Mouse (Mus musculus) liver, embryonic 16.5 days (tissue): ENCODE results near the gene Kcnj6. TPM values are rescaled to one million over a fixed set of nuclear protein-coding genes. Genes with fewer than 3 reads are reported as not detected.

Experiments used
- ATAC-seq: fragments of 200-750 bp; cut with Nextera tagmentation; 2 replicates; pipeline ENCODE4 v1.8.0; 2017; ENCODE audit warnings: low read depth, mild to moderate bottlenecking, moderate number of reproducible peaks, moderate library complexity
- H3K27ac ChIP-seq: fragments of 300-500 bp; sonication (generic); 2 replicates; pipeline ENCODE4 v1.5.1; 2014; ENCODE audit warnings: mild to moderate bottlenecking, low read length
- H3K27me3 ChIP-seq: fragments of 300-500 bp; sonication (generic); 2 replicates; pipeline ENCODE4 v1.6.1; 2014; ENCODE audit warnings: low read depth, low read length, mixed read lengths; ENCODE audit not compliant: control insufficient read depth, insufficient read depth
- H3K36me3 ChIP-seq: fragments of 300-500 bp; sonication (generic); 2 replicates; pipeline ENCODE4 v1.6.1; 2014; ENCODE audit warnings: mild to moderate bottlenecking; ENCODE audit not compliant: control insufficient read depth, insufficient read depth
- H3K4me1 ChIP-seq: fragments of 300-500 bp; sonication (generic); 2 replicates; pipeline ENCODE4 v1.6.1; 2014; ENCODE audit warnings: low read depth, low read length, mixed read lengths; ENCODE audit not compliant: control insufficient read depth
- H3K4me2 ChIP-seq: fragments of 300-500 bp; sonication (generic); 2 replicates; pipeline ENCODE4 v1.6.1; 2014; ENCODE audit warnings: low read depth, low read length, mixed read lengths
- H3K4me3 ChIP-seq: fragments of 300-500 bp; sonication (generic); 2 replicates; pipeline ENCODE4 v1.5.1; 2014; ENCODE audit warnings: low read depth, mild to moderate bottlenecking, low read length
- H3K9ac ChIP-seq: fragments of 300-500 bp; sonication (generic); 2 replicates; pipeline ENCODE4 v1.6.1; 2014; ENCODE audit warnings: low read depth, low read length
- H3K9me3 ChIP-seq: fragments of 300-500 bp; sonication (generic); replicated peaks from 2 replicates; pipeline ENCODE4 v1.6.1; 2016; ENCODE audit warnings: low read length; ENCODE audit not compliant: control insufficient read depth
- WGBS: fragments of 180-500 bp; shearing (Covaris S2); extraction: QIAGEN DNeasy Blood & Tissue Kit; methylation state at CpG from one replicate; pipeline ENCODE4 v1.1.7; 2014; ENCODE audit not compliant: insufficient replicate concordance; 5-methylcytosine and 5-hydroxymethylcytosine counted together
- polyA plus RNA-seq: library from polyadenylated mRNA; unstranded; fragments of >200 nt; fragmentation: Nextera tagmentation; extraction: Ambion mirVana; gene quantifications from 2 replicates; pipeline ENCODE4 v1.2.1, GENCODE M21; 2015

Gene Kcnj6
- polyA plus RNA-seq, 1 experiment from 2014 or later = not detected

DNA sequence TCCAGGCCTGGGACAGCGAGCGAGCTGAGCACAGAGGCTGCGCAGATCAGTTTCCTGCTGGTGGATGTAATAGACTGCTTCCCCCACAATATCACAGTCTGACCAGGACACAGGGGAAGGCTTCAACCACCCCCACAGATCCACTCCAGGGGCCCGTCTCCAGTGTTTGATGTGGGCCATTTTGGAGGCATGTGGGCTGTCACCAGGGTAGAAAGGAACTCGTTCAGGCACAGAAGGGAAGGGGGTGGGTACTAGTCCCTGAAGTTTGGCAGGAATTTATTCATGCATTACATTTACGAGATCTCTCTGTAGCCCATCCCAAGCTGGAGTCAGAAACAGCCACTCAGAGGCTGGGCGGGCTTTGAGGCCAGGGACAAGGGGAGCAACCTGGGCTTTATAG, 115.4 kb downstream of the Kcnj6 start:
- WGBS = 53% methylated on average over 7 of the region's 7 CpGs
- H3K9me3 ChIP-seq = no peaks in the 10 kb centered on the region
- no peaks in the 10 kb centered on the region for H3K4me1 ChIP-seq
- no peak overlapping the region for H3K4me3 ChIP-seq
- no peak overlapping the region for H3K4me2 ChIP-seq
- no peak overlapping the region for H3K9ac ChIP-seq
- H3K27me3 ChIP-seq = no peaks in the 10 kb centered on the region
- no peak for ATAC-seq
- H3K27ac ChIP-seq = no peak overlapping the region
- no peaks in the 10 kb centered on the region for H3K36me3 ChIP-seq

DNA sequence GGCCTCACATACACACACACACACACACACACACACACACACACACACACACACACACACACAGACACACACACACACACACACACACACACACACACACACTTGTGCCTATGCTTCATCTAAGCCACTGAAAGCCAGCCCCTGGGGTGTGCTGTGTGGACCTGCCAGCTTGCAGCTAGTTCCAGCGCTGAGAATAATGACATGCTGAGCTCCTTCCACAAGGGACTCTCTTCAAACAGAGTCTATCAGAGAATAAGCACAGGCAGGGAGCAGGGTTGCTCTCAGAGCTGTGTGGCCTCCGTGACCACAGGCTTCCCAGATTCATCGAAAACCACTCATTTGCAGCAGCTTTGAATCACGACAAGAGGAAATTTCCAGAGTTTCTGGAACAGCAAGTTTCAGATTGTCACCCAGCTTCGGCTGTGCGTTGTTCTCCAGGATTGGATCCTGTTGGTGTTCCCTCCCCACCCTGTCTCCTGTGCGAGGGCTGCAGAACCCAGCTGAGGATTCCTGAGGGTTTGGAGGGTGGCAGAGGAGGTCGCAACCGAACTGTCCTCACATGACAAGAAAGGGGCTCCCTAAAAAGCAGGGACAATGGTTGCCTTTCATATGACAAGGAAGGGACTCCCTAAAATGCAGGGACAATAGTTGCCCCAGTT, 124.8 kb downstream of the Kcnj6 start:
- WGBS = 38% methylated on average over 9 of the region's 9 CpGs
- no peaks in the 10 kb centered on the region for H3K27me3 ChIP-seq
- no peaks in the 10 kb centered on the region for H3K4me1 ChIP-seq
- H3K4me3 ChIP-seq = no peak overlapping the region
- H3K9ac ChIP-seq = no peak overlapping the region
- H3K4me2 ChIP-seq = no peak overlapping the region
- H3K27ac ChIP-seq = no peak overlapping the region
- H3K36me3 ChIP-seq = no peaks in the 10 kb centered on the region
- no peak for ATAC-seq
- no peaks in the 10 kb centered on the region for H3K9me3 ChIP-seq

DNA sequence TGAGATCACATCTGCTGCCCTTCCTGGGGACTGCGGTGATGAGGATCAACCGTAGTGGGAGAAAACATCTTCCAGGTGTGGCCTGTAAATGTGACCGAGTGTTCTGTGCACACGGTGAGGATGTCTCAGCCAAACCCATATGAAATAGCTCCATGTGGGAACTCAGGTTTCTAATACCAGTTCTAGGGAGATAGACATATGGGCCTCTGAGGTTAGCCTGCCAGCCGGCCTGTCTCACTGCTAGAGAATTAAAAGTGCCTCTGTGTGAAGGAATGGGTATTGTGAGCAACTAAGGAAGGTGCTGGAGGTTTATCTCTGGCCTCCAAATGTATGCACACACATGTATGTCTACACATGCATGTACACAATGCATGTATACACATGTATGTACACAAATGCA, 129.1 kb downstream of the Kcnj6 start:
- no peaks in the 10 kb centered on the region for H3K9me3 ChIP-seq
- H3K27me3 ChIP-seq = no peaks in the 10 kb centered on the region
- H3K4me2 ChIP-seq = no peak overlapping the region
- no peaks in the 10 kb centered on the region for H3K36me3 ChIP-seq
- ATAC-seq = no peak
- no peaks in the 10 kb centered on the region for H3K4me1 ChIP-seq
- H3K4me3 ChIP-seq = no peak overlapping the region
- 70% methylated on average over 5 of the region's 5 CpGs for WGBS
- H3K9ac ChIP-seq = no peak overlapping the region
- no peak overlapping the region for H3K27ac ChIP-seq

DNA sequence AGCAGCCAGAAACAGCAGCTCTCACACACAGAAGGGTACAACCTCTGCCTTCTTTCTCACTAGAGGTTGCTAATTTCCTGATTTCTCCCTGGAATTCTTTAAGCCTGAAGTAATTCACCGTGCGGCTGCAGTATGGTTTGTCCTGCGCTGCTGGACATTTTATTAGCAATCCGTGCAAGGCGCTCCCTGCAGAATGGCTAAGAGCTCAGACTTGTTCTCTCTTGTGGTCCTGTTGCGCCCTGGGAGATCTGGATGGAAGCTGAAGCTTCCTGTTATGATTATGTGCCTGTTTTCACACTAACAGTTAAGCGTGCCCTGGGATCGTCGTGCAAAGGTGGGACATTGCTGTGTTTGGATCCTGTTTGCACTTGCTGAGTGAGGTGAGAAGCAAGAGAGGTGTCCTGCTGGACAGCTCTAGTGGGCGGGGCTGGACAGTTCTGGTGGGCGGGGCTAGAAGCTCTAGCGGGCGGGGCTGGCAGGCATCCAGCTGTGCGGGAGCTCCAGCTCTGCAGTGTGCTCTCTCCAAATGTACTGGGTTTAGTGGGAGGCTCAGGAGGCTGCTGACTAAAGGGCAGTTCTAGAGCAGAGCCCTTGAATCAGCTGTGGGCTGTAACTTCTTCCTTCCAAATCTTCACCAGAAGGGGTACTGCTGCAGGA, 131.1 kb downstream of the Kcnj6 start:
- 43% methylated on average over 14 of the region's 14 CpGs for WGBS
- Histone ChIP-seq H3K9ac (no peak overlapping the region), H3K4me2 (no peak overlapping the region), H3K9me3 (no peaks in the 10 kb centered on the region), H3K4me3 (no peak overlapping the region), H3K36me3 (no peaks in the 10 kb centered on the region), H3K27ac (no peak overlapping the region), H3K4me1 (no peaks in the 10 kb centered on the region), H3K27me3 (no peaks in the 10 kb centered on the region)
- ATAC-seq = no peak

DNA sequence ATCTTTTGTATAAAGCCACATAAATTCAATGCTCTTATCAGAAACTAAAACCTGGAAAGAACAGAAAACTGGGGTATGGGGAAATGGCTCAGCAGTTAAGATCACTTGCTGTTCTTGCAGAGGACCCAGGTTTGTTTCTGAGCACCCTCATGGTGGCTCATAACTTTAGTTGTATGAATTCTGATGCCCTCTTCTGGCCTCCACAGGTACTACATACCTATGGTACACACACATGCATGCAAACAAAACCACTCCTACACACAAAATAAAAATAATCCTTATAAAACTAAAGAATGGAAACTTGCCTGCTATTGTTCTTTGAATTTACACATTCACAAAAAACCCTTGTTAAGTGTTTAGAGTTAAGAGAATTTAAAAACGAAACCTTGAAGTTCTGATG, 131.7 kb downstream of the Kcnj6 start:
- H3K4me2 ChIP-seq = no peak overlapping the region
- ATAC-seq = no peak
- no peak overlapping the region for H3K9ac ChIP-seq
- H3K4me1 ChIP-seq = no peaks in the 10 kb centered on the region
- no peak overlapping the region for H3K27ac ChIP-seq
- H3K4me3 ChIP-seq = no peak overlapping the region
- WGBS = 52% methylated on average over 1 of the region's 1 CpGs
- no peaks in the 10 kb centered on the region for H3K36me3 ChIP-seq
- no peaks in the 10 kb centered on the region for H3K27me3 ChIP-seq
- no peaks in the 10 kb centered on the region for H3K9me3 ChIP-seq

DNA sequence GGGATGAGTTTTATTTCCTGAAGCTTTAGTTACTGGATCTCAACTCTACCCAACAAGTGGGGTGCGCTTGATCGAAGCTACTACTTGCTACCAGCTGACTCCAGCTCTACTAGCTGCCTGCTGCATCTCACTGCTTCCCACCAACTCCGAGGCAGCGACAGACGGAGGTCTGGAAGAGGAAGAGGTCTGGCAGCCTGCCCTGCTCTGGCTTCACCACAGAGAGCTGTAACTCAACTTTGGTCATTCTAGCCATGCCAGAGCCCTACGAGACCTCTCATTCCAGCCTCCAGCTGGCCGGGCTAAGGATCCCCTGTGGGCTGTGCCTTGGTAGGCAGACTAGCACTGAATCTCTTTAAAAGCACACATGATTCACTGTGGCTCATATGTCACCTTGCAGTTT, 132.4 kb downstream of the Kcnj6 start:
- Histone ChIP-seq H3K9me3 (no peaks in the 10 kb centered on the region), H3K36me3 (no peaks in the 10 kb centered on the region), H3K4me2 (no peak overlapping the region), H3K4me3 (no peak overlapping the region), H3K27ac (no peak overlapping the region), H3K27me3 (no peaks in the 10 kb centered on the region), H3K4me1 (no peaks in the 10 kb centered on the region), H3K9ac (no peak overlapping the region)
- no peak for ATAC-seq
- 75% methylated on average over 7 of the region's 7 CpGs for WGBS

DNA sequence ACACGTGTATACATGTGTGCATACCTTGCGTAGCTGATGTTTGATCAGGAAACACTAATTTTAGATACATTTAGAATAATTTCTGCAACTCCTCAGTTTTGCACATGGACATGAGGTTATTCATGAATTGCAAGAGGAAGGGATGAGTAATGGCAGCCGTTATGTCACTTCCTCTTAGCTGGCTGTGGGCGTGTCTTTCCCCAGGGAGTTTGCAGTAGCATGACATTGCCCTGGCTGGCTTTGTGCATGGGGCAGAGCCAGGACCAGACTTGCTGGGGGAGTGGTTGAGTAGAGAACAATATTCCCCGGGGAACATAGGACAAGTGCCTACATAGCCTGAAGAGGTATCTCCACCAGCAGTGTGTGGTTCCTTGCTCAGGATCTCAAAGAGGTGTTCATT, 134.0 kb downstream of the Kcnj6 start:
- H3K36me3 ChIP-seq = no peaks in the 10 kb centered on the region
- ATAC-seq = no peak
- H3K4me1 ChIP-seq = no peaks in the 10 kb centered on the region
- no peaks in the 10 kb centered on the region for H3K9me3 ChIP-seq
- 55% methylated on average over 5 of the region's 5 CpGs for WGBS
- no peak overlapping the region for H3K4me3 ChIP-seq
- H3K4me2 ChIP-seq = no peak overlapping the region
- no peaks in the 10 kb centered on the region for H3K27me3 ChIP-seq
- H3K9ac ChIP-seq = no peak overlapping the region
- H3K27ac ChIP-seq = no peak overlapping the region

DNA sequence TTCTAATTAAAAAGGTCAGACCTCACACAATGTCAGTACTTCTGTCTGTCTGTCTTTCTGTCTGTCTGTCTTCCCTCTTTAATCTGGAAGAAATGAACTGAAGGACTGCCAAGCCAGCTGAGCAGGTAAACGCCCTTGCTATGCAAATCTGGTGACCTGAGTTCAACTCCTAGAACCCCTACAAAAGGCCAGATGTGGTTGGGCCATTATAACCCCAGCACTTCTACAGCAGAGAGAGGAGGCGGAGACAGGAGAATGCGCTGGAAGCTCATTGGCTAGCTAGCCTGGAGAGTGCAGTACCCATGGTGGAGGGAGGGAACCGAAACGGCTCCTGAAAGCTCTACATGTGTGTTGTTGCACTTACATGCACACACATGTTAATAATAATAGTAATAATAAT, 141.5 kb downstream of the Kcnj6 start:
- H3K9ac ChIP-seq = no peak overlapping the region
- H3K36me3 ChIP-seq = no peaks in the 10 kb centered on the region
- H3K4me2 ChIP-seq = no peak overlapping the region
- H3K4me1 ChIP-seq = no peaks in the 10 kb centered on the region
- H3K27ac ChIP-seq = no peak overlapping the region
- H3K27me3 ChIP-seq = no peaks in the 10 kb centered on the region
- ATAC-seq = no peak
- H3K9me3 ChIP-seq = no peaks in the 10 kb centered on the region
- WGBS = 73% methylated on average over 5 of the region's 5 CpGs
- H3K4me3 ChIP-seq = no peak overlapping the region

DNA sequence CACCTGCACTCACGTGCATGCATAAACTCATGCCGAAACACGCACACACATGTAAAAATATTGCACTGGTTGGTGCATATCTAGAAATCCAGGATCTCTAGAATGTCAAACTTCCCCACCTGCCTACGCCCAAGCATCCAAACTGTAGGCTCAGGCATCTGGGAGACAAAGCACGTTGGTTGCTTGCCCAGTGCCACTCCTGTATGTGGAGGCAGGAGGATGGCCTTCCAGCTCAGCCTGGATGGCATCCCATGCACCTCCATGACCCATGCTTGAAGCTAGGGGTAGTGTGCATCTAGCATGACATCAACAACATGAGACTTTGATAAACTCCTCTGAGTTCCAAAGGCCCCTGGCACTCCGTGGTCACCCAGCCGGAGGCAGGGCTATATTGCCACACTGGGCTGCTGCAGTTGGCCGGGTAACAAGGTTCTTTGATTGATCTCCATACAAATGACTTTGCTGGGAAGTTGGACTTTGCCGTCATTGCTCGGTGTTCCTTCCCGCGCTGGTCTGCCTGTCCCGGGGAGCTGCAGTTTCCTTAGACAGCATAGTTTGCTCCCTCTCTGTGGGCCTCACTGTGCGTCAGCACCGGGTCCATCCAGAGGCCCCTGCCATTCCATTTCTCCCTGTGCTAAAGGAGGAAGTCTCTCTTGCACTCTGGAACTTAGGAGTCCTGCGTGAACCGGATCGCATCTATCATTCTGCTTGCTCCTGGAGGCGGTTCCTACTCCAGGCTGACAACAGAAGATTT, 144.9 kb downstream of the Kcnj6 start:
- Histone ChIP-seq H3K27ac (no peak overlapping the region), H3K27me3 (no peaks in the 10 kb centered on the region), H3K4me3 (no peak overlapping the region), H3K4me2 (no peak overlapping the region), H3K9ac (no peak overlapping the region), H3K4me1 (no peaks in the 10 kb centered on the region), H3K9me3 (no peaks in the 10 kb centered on the region), H3K36me3 (no peaks in the 10 kb centered on the region)
- WGBS = 65% methylated on average over 19 of the region's 19 CpGs
- ATAC-seq = no peak
